Mouse (Mus musculus) lung, postnatal 0 days (tissue): ENCODE data around the gene Ap1g2. TPM values are rescaled to one million over a fixed set of nuclear protein-coding genes. Genes with fewer than 3 reads are reported as not detected.

Experiments used
- ATAC-seq: fragments of 200-750 bp; cut with Nextera tagmentation; 2 replicates; pipeline ENCODE4 v1.8.0; 2017; ENCODE audit warnings: moderate library complexity
- DNase-seq: peaks from one replicate; pipeline ENCODE4 v3.0.0-alpha.2; 2016; ENCODE audit warnings: low spot score
- H3K27ac ChIP-seq: fragments of 300-500 bp; sonication (generic); 2 replicates; pipeline ENCODE4 v1.5.1; 2014; ENCODE audit warnings: antibody characterized with exemption, mild to moderate bottlenecking, low read length, mixed read lengths
- H3K27me3 ChIP-seq: fragments of 300-500 bp; sonication (generic); replicated peaks from 2 replicates; pipeline ENCODE4 v1.6.1; 2014; ENCODE audit warnings: low read length, mixed read lengths; ENCODE audit not compliant: insufficient read depth
- H3K36me3 ChIP-seq: fragments of 300-500 bp; sonication (generic); 2 replicates; pipeline ENCODE4 v1.6.1; 2014; ENCODE audit warnings: low read length, mixed read lengths; ENCODE audit not compliant: insufficient read depth
- H3K4me1 ChIP-seq: fragments of 300-500 bp; sonication (generic); 2 replicates; pipeline ENCODE4 v1.6.1; 2014; ENCODE audit warnings: antibody characterized with exemption, low read depth, low read length, mixed read lengths; ENCODE audit not compliant: insufficient read depth
- H3K4me2 ChIP-seq: fragments of 300-500 bp; sonication (generic); replicated peaks from 2 replicates; pipeline ENCODE4 v1.6.1; 2014; ENCODE audit warnings: low read depth, mild to moderate bottlenecking, low read length, moderate library complexity, mixed read lengths
- H3K4me3 ChIP-seq: fragments of 300-500 bp; sonication (generic); 2 replicates; pipeline ENCODE4 v1.5.1; 2014; ENCODE audit warnings: low read depth, low read length
- H3K9ac ChIP-seq: fragments of 300-500 bp; sonication (generic); replicated peaks from 2 replicates; pipeline ENCODE4 v1.6.1; 2014; ENCODE audit warnings: low read depth, mild to moderate bottlenecking
- H3K9me3 ChIP-seq: fragments of 300-500 bp; sonication (generic); 2 replicates; pipeline ENCODE4 v1.6.1; 2016; ENCODE audit warnings: low read length, mixed read lengths
- CTCF ChIP-seq: IDR thresholded peaks from 2 replicates; pipeline ENCODE4 v1.5.1; 2016; ENCODE audit warnings: antibody characterized with exemption, mild to moderate bottlenecking
- EP300 ChIP-seq: IDR thresholded peaks from 2 replicates; pipeline ENCODE4 v1.6.1; 2016; ENCODE audit warnings: antibody characterized with exemption, mild to moderate bottlenecking, control low read depth
- WGBS: fragments of 180-500 bp; shearing (Covaris S2); extraction: QIAGEN DNeasy Blood & Tissue Kit; methylation state at CpG from one replicate; pipeline ENCODE4 v1.1.7; 2014; 5-methylcytosine and 5-hydroxymethylcytosine counted together
- polyA plus RNA-seq: library from polyadenylated mRNA; unstranded; fragments of >200 nt; fragmentation: Nextera tagmentation; extraction: Ambion mirVana; gene quantifications from 2 replicates; pipeline ENCODE4 v1.2.1, GENCODE M21; 2015

The Ap1g2 gene
- polyA plus RNA-seq, 1 experiment from 2014 or later, result 11.5 TPM

- H3K4me1 ChIP-seq, result peaks cover 8% of the 10 kb centered on the region; the same call in 1 of the 2 replicates
- H3K4me3 ChIP-seq, result peak within 1 kb of the TSS; percentile 58
- TF ChIP-seq CTCF (no peak), EP300 (no peak)
- WGBS, result under 1% methylated on average over 30 of the region's 30 CpGs
- no peaks in the 10 kb centered on the region for H3K9me3 ChIP-seq
- H3K27ac ChIP-seq, result peak within 1 kb of the TSS; percentile 17; the same call in 1 of the 2 replicates
- DNase-seq, result peak; percentile 83
- no peaks in the 10 kb centered on the region for H3K27me3 ChIP-seq
- H3K4me2 ChIP-seq, result peak within 1 kb of the TSS; percentile 74
- H3K9ac ChIP-seq, result peak within 1 kb of the TSS; percentile 68
- peaks cover 3% of the 10 kb centered on the region; the same call in 1 of the 2 replicates for H3K36me3 ChIP-seq
- peak; percentile 76 for ATAC-seq
These were observed 11.6 kb downstream of the Ap1g2 start, which contains the start of gene Thtpa for GRCm38 (mm10) chr14:55094704-55095231. TSS of gene Thtpa (plus strand) at chr14:55094784.

GRCm38 (mm10) chr14:55093927-55094326 is 12.5 kb downstream of the Ap1g2 start:
- ATAC-seq, result no peak
- no peak overlapping the region for H3K4me2 ChIP-seq
- no peak overlapping the region for H3K27ac ChIP-seq
- H3K27me3 ChIP-seq, result no peaks in the 10 kb centered on the region
- DNase-seq, result no peak
- H3K4me1 ChIP-seq, result peaks cover 8% of the 10 kb centered on the region
- H3K36me3 ChIP-seq, result no peaks in the 10 kb centered on the region
- TF ChIP-seq EP300, result no peak
- peak; percentile 44 for TF ChIP-seq CTCF
- 39% methylated on average over 6 of the region's 6 CpGs for WGBS
- no peak overlapping the region for H3K4me3 ChIP-seq
- no peaks in the 10 kb centered on the region for H3K9me3 ChIP-seq
- no peak overlapping the region for H3K9ac ChIP-seq

- peak within 1 kb of the TSS; percentile 32 for H3K9ac ChIP-seq
- H3K27ac ChIP-seq, result no peak within 1 kb of the TSS; the same call in 1 of the 2 replicates
- H3K36me3 ChIP-seq, result no peaks in the 10 kb centered on the region
- peak within 1 kb of the TSS; percentile 72 for H3K4me2 ChIP-seq
- TF ChIP-seq CTCF (peak; percentile 32), EP300 (no peak)
- DNase-seq (peak; percentile 87), ATAC-seq (peak; percentile 87)
- no peaks in the 10 kb centered on the region for H3K9me3 ChIP-seq
- H3K27me3 ChIP-seq, result no peaks in the 10 kb centered on the region
- WGBS, result under 1% methylated on average over 33 of the region's 34 CpGs
- H3K4me3 ChIP-seq, result peak within 1 kb of the TSS; percentile 62
- peaks cover 5% of the 10 kb centered on the region for H3K4me1 ChIP-seq
These were observed 14.3 kb downstream of the Ap1g2 start, which contains the start of gene Zfhx2 for GRCm38 (mm10) chr14:55092011-55092577. TSS of gene Zfhx2 (minus strand) at chr14:55092324.

- Histone ChIP-seq H3K9me3 (no peaks in the 10 kb centered on the region), H3K27me3 (no peaks in the 10 kb centered on the region), H3K4me3 (peak overlapping the region; percentile 62), H3K27ac (no peak overlapping the region), H3K4me2 (peak overlapping the region; percentile 72), H3K4me1 (peaks cover 5% of the 10 kb centered on the region), H3K9ac (peak overlapping the region; percentile 32; the same call in 1 of the 2 replicates), H3K36me3 (no peaks in the 10 kb centered on the region)
- no peak for ATAC-seq
- no peak for DNase-seq
- 6% methylated on average over 33 of the region's 34 CpGs for WGBS
- TF ChIP-seq EP300 (no peak), CTCF (no peak)
These were observed 15.1 kb downstream of the Ap1g2 start for GRCm38 (mm10) chr14:55091209-55091865.

DNA sequence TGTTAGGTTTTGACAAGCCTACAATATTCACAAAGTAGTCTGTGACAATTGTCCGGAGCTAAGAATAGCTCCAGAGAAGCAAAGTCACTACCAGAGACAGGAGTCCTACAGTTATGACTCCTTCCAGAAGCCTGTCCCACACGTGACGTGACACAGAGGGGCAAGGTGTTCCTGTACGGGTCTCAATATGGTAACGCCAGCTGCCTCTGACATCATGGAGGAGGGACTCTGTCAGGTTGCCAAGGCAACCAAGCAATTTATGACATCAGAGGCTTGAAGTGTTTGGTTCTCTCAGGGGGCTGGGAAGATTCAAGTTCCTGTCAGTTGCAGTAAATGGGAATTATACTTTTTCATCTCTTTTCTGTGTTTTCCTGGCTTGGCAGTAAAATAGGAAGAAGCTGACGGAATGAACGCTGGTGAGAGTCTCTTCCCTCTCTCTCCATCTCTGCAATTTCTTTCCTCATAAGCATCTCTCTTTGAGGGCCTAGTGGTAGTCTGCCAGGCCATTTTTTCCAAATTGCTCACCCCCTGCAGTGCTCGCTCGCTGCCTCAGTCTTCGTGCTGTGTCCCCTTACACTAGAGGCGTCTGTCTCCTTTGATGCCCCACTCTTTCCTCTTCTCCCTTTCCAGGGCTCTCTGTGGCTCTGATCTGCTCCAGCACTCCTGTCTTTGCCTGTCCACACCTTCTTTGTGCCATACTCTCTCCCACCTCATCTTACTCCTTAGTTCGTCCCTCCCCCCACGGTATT is 17.0 kb downstream of the Ap1g2 start:
- TF ChIP-seq CTCF (no peak), EP300 (no peak)
- ATAC-seq, result peak; percentile 25; the same call in 1 of the 2 replicates
- no peaks in the 10 kb centered on the region; the same call in 1 of the 2 replicates for H3K4me1 ChIP-seq
- no peak overlapping the region for H3K4me2 ChIP-seq
- no peaks in the 10 kb centered on the region for H3K36me3 ChIP-seq
- DNase-seq, result no peak
- H3K4me3 ChIP-seq, result no peak overlapping the region
- no peak overlapping the region for H3K27ac ChIP-seq
- H3K27me3 ChIP-seq, result no peaks in the 10 kb centered on the region
- 64% methylated on average over 13 of the region's 13 CpGs for WGBS
- no peak overlapping the region for H3K9ac ChIP-seq
- H3K9me3 ChIP-seq, result no peaks in the 10 kb centered on the region
